Mouse (Mus musculus) ES-Bruce4 (cell line): ENCODE measurements around the gene Hsd3b7.

Experiments used
- CTCF ChIP-seq: IDR thresholded peaks from one replicate; pipeline ENCODE4 v1.8.1; 2011; ENCODE audit warnings: low read depth, low read length
- POLR2A ChIP-seq: IDR thresholded peaks from one replicate; pipeline ENCODE4 v1.8.1; 2011; ENCODE audit warnings: low read length; ENCODE audit not compliant: insufficient read depth

- TF ChIP-seq CTCF, result no peak
- TF ChIP-seq POLR2A, result no peak
Observed at GRCm38 (mm10) chr7:127763642-127764041, 36.8 kb upstream of the Hsd3b7 start.
